Mouse (Mus musculus) small intestine, adult 2 months (tissue): Measurements from ENCODE around the gene Mfap1a.

Source experiments
- CTCF ChIP-seq: fragments of 200-500 bp; IDR thresholded peaks from 2 replicates; pipeline ENCODE4 v1.5.1; 2012; ENCODE audit warnings: low read depth, mild to moderate bottlenecking, control low read depth, inconsistent platforms, low read length, moderate library complexity, mixed read lengths; ENCODE audit not compliant: insufficient replicate concordance, insufficient read length; ENCODE audit errors: extremely low read depth
- POLR2A ChIP-seq: fragments of 200-500 bp; IDR thresholded peaks from 2 replicates; pipeline ENCODE4 v1.6.1; 2012; ENCODE audit warnings: low read depth, mild to moderate bottlenecking, control low read depth, inconsistent platforms, low read length, moderate library complexity

- TF ChIP-seq POLR2A (no peak; the same call in 1 of the 2 replicates), CTCF (no peak)
Observed at GRCm38 (mm10) chr2:121442259-121443067, 64.0 kb downstream of the Mfap1a start.
